30 mouse cellular contexts compared by ENCODE assay signal in genomic region chr4:149489415-149490240, GRCm38 (mm10). TPM values are rescaled to one million over a fixed set of nuclear protein-coding genes. Genes with fewer than 3 reads are reported as not detected.
DNase-seq lines count a peak whose midpoint lies in the region; ATAC-seq and TF ChIP-seq lines count a peak whose summit lies in the region.
"Had no signal": no experiment of that assay in that cellular context is flagged by ENCODE, and none has a peak within 500 bp of the region (broad histone marks: within the 10 kb centered on the region; RNA-seq: fewer than 3 reads in every experiment).

No protein-coding gene starts in this region.

- ATAC-seq in heart, embryonic 12.5 days (ENCODE audit: insufficient number of reproducible peaks, low FRiP score), result no peak
- ATAC-seq in intestine, postnatal 0 days, result peak; percentile 82
- ATAC-seq: activated CD4-positive, CD25-positive, alpha-beta regulatory T cell, adult 4 months; forebrain, embryonic 14.5 days; liver, embryonic 12.5 days; midbrain, embryonic 16.5 days had no signal

- no peak for TF ChIP-seq CTCF in intestine, postnatal 0 days (IDR thresholded peaks at IDR 0.05; ENCODE audit: low read depth)

- H3K9me3 ChIP-seq in heart, embryonic 12.5 days (replicated peaks), result no peaks in the 10 kb centered on the region
- no peaks in the 10 kb centered on the region for H3K9me3 ChIP-seq in intestine, postnatal 0 days (ENCODE audit: control insufficient read depth)
- H3K9me3 ChIP-seq: heart, embryonic 15.5 days; kidney, embryonic 15.5 days; limb, embryonic 13.5 days; midbrain, embryonic 10.5 days had no signal

- no peak overlapping the region for H3K9ac ChIP-seq in heart, embryonic 12.5 days
- no peak overlapping the region for H3K9ac ChIP-seq in intestine, postnatal 0 days (ENCODE audit: low read depth, low read length)
- H3K9ac ChIP-seq: heart, embryonic 15.5 days; hindbrain, embryonic 14.5 days; kidney, embryonic 15.5 days; limb, embryonic 13.5 days; liver, embryonic 12.5 days; lung, embryonic 14.5 days had no signal

- H3K4me1 ChIP-seq in heart, embryonic 12.5 days (replicated peaks), result peaks cover 8% of the 10 kb centered on the region
- H3K4me1 ChIP-seq in intestine, postnatal 0 days (replicated peaks; ENCODE audit: control insufficient read depth, insufficient read depth, low read length), result peaks cover 6% of the 10 kb centered on the region

- DNase-seq in heart, adult 11 months, result peak; percentile 98
- peak; percentile 6 for DNase-seq in urinary bladder, postnatal 36 days (ENCODE audit: low spot score in 2 of 2)
- DNase-seq in urinary bladder, postnatal 10 days (ENCODE audit: low spot score), result no peak
- peak; percentile 8 for DNase-seq in yolk sac, embryonic 10.5 days (ENCODE audit: low spot score)
- no peak for DNase-seq in gastrocnemius, postnatal 4 days (ENCODE audit: low spot score in 2 of 2)
- no peak for DNase-seq in frontal cortex, postnatal 25 days (ENCODE audit: low spot score in 2 of 2)
- DNase-seq: adrenal gland, postnatal 10 days; cerebellum, adult 8-10 months; gastrocnemius, postnatal 14 days; kidney, postnatal 36 days; lung, embryonic 14.5 days had no signal

- H3K4me2 ChIP-seq in heart, embryonic 12.5 days, result no peak overlapping the region
- 0 out of 2 replicates have a peak overlapping the region, but pooled peaks have one; percentile 9 for H3K4me2 ChIP-seq in intestine, postnatal 0 days (replicated peaks; ENCODE audit: low read depth)
- H3K4me2 ChIP-seq: heart, embryonic 15.5 days; hindbrain, embryonic 14.5 days; kidney, embryonic 15.5 days; limb, embryonic 13.5 days; liver, embryonic 12.5 days; lung, embryonic 14.5 days had no signal

- H3K4me3 ChIP-seq in heart, embryonic 12.5 days, result no peak overlapping the region
- H3K4me3 ChIP-seq in intestine, postnatal 0 days (ENCODE audit: low read depth, low read length), result no peak overlapping the region
- H3K4me3 ChIP-seq: heart, embryonic 15.5 days; kidney, embryonic 15.5 days; limb, embryonic 13.5 days; liver, embryonic 12.5 days; midbrain, embryonic 10.5 days had no signal

- H3K27ac ChIP-seq in heart, embryonic 12.5 days (ENCODE audit: poor library complexity, severe bottlenecking), result no peak overlapping the region
- peak overlapping the region; percentile 79 for H3K27ac ChIP-seq in intestine, postnatal 0 days (ENCODE audit: low read depth, low read length)
- H3K27ac ChIP-seq: heart, embryonic 15.5 days; hindbrain, embryonic 14.5 days; kidney, embryonic 15.5 days; limb, embryonic 13.5 days; liver, embryonic 12.5 days; midbrain, embryonic 10.5 days had no signal

- peaks cover 68% of the 10 kb centered on the region for H3K36me3 ChIP-seq in heart, embryonic 12.5 days
- H3K36me3 ChIP-seq in intestine, postnatal 0 days (ENCODE audit: control insufficient read depth, insufficient read depth), result peaks cover 49% of the 10 kb centered on the region

- no peaks in the 10 kb centered on the region for H3K27me3 ChIP-seq in heart, embryonic 12.5 days (replicated peaks)
- H3K27me3 ChIP-seq in intestine, postnatal 0 days (replicated peaks; ENCODE audit: control insufficient read depth, insufficient read depth, low read length), result no peaks in the 10 kb centered on the region
- H3K27me3 ChIP-seq: heart, embryonic 15.5 days; kidney, embryonic 15.5 days; limb, embryonic 13.5 days; liver, embryonic 12.5 days had no signal

- 92% methylated on average over 14 of the region's 14 CpGs for WGBS in heart, embryonic 12.5 days
- WGBS in intestine, postnatal 0 days, result 51% methylated on average over 14 of the region's 14 CpGs

RNA-seq across cellular contexts. Expression of gene Lzic, which starts 4.6 kb away (rescaled TPM):
- polyA plus RNA-seq in heart, embryonic 12.5 days (2016; fragmentation: Nextera tagmentation; extraction: Ambion mirVana), result 32.1 and 40.9 TPM in 2 replicates
- polyA plus RNA-seq in intestine, postnatal 0 days (2015; fragmentation: Nextera tagmentation; extraction: Ambion mirVana), result 31.7 and 31.9 TPM in 2 replicates
- total RNA-seq in gastrocnemius, postnatal 4 days (2021), result 10 to 100 TPM; 25.0 to 27.6 TPM

RNA-seq across cellular contexts. Expression of gene Nmnat1, which starts 4.6 kb away (rescaled TPM):
- polyA plus RNA-seq in heart, embryonic 12.5 days (2016; fragmentation: Nextera tagmentation; extraction: Ambion mirVana), result 12.0 and 14.0 TPM in 2 replicates
- 10.8 and 11.0 TPM in 2 replicates for polyA plus RNA-seq in intestine, postnatal 0 days (2015; fragmentation: Nextera tagmentation; extraction: Ambion mirVana)
- total RNA-seq in gastrocnemius, postnatal 4 days (2021), result 10 to 100 TPM; 12.9 to 13.0 TPM

RNA-seq across cellular contexts. Expression of gene Tmem274, which starts 12.4 kb away (rescaled TPM):
- 0.29 and 0.33 TPM in 2 replicates for polyA plus RNA-seq in heart, embryonic 12.5 days (2016; fragmentation: Nextera tagmentation; extraction: Ambion mirVana)
- polyA plus RNA-seq in intestine, postnatal 0 days (2015; fragmentation: Nextera tagmentation; extraction: Ambion mirVana), result not detected in 2 replicates
- total RNA-seq in gastrocnemius, postnatal 4 days (2021), result not detected
- total RNA-seq: adrenal gland, postnatal 10 days; gastrocnemius, postnatal 14 days; left cerebral cortex, postnatal 25 days had no signal
- polyA plus RNA-seq: brain, embryonic 14.5 days; embryonic facial prominence, embryonic 14.5 days; forebrain, embryonic 14.5 days; frontal cortex, adult 2 months; hindbrain, embryonic 14.5 days; intestine, embryonic 14.5 days; lung, embryonic 14.5 days; midbrain, embryonic 16.5 days; myocyte; neural tube, embryonic 14.5 days; urinary bladder, adult 2 months had no signal

RNA-seq across cellular contexts. Expression of gene Ctnnbip1, which starts 28.4 kb away (rescaled TPM):
- 38.5 and 39.3 TPM in 2 replicates for polyA plus RNA-seq in heart, embryonic 12.5 days (2016; fragmentation: Nextera tagmentation; extraction: Ambion mirVana)
- 52.8 and 53.5 TPM in 2 replicates for polyA plus RNA-seq in intestine, postnatal 0 days (2015; fragmentation: Nextera tagmentation; extraction: Ambion mirVana)
- 100 to 1,000 TPM in 1 of 2 experiments, 10 to 100 TPM in 1; 93.5 to 100 TPM for total RNA-seq in gastrocnemius, postnatal 4 days (2021)

RNA-seq across cellular contexts. Expression of gene Rbp7, which starts 34.9 kb away (rescaled TPM):
- 2.4 and 3.4 TPM in 2 replicates for polyA plus RNA-seq in heart, embryonic 12.5 days (2016; fragmentation: Nextera tagmentation; extraction: Ambion mirVana)
- 3.8 and 4.0 TPM in 2 replicates for polyA plus RNA-seq in intestine, postnatal 0 days (2015; fragmentation: Nextera tagmentation; extraction: Ambion mirVana)
- total RNA-seq in gastrocnemius, postnatal 4 days (2021), result 10 to 100 TPM; 11.0 to 13.5 TPM
- total RNA-seq: left cerebral cortex, postnatal 25 days had no signal
- polyA plus RNA-seq: activated CD4-positive, CD25-positive, alpha-beta regulatory T cell, adult 4 months; brain, embryonic 14.5 days; forebrain, embryonic 14.5 days; hindbrain, embryonic 14.5 days; liver, embryonic 12.5 days; midbrain, embryonic 10.5 days; myocyte; neural tube, embryonic 14.5 days had no signal

Comparison
In these comparisons a context has a peak if more than half of its experiments do, and no peak if none do; other contexts are left out.
1. DNase-seq: peak in heart, adult 11 months (single experiment), urinary bladder, postnatal 36 days (2 of 2) and yolk sac, embryonic 10.5 days (single experiment); none in urinary bladder, postnatal 10 days (single experiment), gastrocnemius, postnatal 4 days (0 of 2) and frontal cortex, postnatal 25 days (0 of 2).